In genomic region chr7:19178035-19178434, GRCm38 (mm10) we compare ENCODE assay signal across 9 mouse cellular contexts. TPM values are rescaled to one million over a fixed set of nuclear protein-coding genes. Genes with fewer than 3 reads are reported as not detected.
DNase-seq lines count a peak whose midpoint lies in the region.
"Had no signal": no experiment of that assay in that cellular context is flagged by ENCODE, and none has a peak within 500 bp of the region (broad histone marks: within the 10 kb centered on the region; RNA-seq: fewer than 3 reads in every experiment).

No protein-coding gene starts in this region.

- WGBS in heart, embryonic 10.5 days, result 12% methylated on average over 17 of the region's 18 CpGs
- 10% methylated on average over 18 of the region's 18 CpGs for WGBS in limb, embryonic 10.5 days

- no peaks in the 10 kb centered on the region; the same call in 1 of the 2 replicates for H3K36me3 ChIP-seq in heart, embryonic 10.5 days
- no peaks in the 10 kb centered on the region for H3K36me3 ChIP-seq in limb, embryonic 10.5 days

- peak overlapping the region; percentile 50 for H3K4me3 ChIP-seq in heart, embryonic 10.5 days
- H3K4me3 ChIP-seq in limb, embryonic 10.5 days, result peak overlapping the region; percentile 44

- H3K27me3 ChIP-seq in heart, embryonic 10.5 days (ENCODE audit: insufficient read depth, poor library complexity, severe bottlenecking), result peaks cover 59% of the 10 kb centered on the region
- peaks cover 63% of the 10 kb centered on the region for H3K27me3 ChIP-seq in limb, embryonic 10.5 days (ENCODE audit: low read depth, poor library complexity, severe bottlenecking)

- no peaks in the 10 kb centered on the region for H3K9me3 ChIP-seq in heart, embryonic 10.5 days
- H3K9me3 ChIP-seq in limb, embryonic 10.5 days (replicated peaks), result no peaks in the 10 kb centered on the region

- H3K27ac ChIP-seq in heart, embryonic 10.5 days, result peak overlapping the region; percentile 62; the same call in 1 of the 2 replicates
- no peak overlapping the region for H3K27ac ChIP-seq in limb, embryonic 10.5 days

- H3K4me1 ChIP-seq in heart, embryonic 10.5 days, result peaks cover 56% of the 10 kb centered on the region
- peaks cover 46% of the 10 kb centered on the region for H3K4me1 ChIP-seq in limb, embryonic 10.5 days

- no peak for DNase-seq in heart, embryonic 10.5 days (ENCODE audit: low spot score)
- DNase-seq in heart, postnatal 36 days, result no peak
- DNase-seq in thymus, postnatal 4 days, result peak; percentile 13
- no peak for DNase-seq in thymus, postnatal 14 days
- no peak for DNase-seq in limb, embryonic 10.5 days (ENCODE audit: low spot score)
- DNase-seq in ovary, adult 18-20 months (ENCODE audit: low spot score), result no peak
- DNase-seq in kidney, postnatal 4 days, result no peak
- no peak for DNase-seq in lung, postnatal 10 days

- intact Hi-C loops in heart, postnatal 36 days (cut with DNase I), result loop anchor here (1.0 to 5.0 kb wide), 5 partner anchors 19 to 164 kb away; partner anchors contain the start of genes Ercc1, Ppm1n and Rtn2

RNA-seq across cellular contexts. Expression of gene Eml2, which starts 1.8 kb away (rescaled TPM):
- 12.2 and 14.2 TPM in 2 replicates for polyA plus RNA-seq in heart, embryonic 10.5 days (2016; fragmentation: Nextera tagmentation; extraction: Ambion mirVana)
- 10 to 100 TPM; 34.3 to 44.4 TPM for total RNA-seq in heart, postnatal 36 days (2021)
- 3.2 and 6.4 TPM in 2 replicates for polyA plus RNA-seq in limb, embryonic 10.5 days (2016; fragmentation: Nextera tagmentation; extraction: Ambion mirVana)

RNA-seq across cellular contexts. Expression of gene Gipr, which starts 12.1 kb away (rescaled TPM):
- 9.7 and 12.8 TPM in 2 replicates for polyA plus RNA-seq in heart, embryonic 10.5 days (2016; fragmentation: Nextera tagmentation; extraction: Ambion mirVana)
- under 1 TPM in 1 of 2 experiments, not detected in 1; 0.14 TPM for total RNA-seq in heart, postnatal 36 days (2021)
- 0.06 and 0.09 TPM in 2 replicates for polyA plus RNA-seq in limb, embryonic 10.5 days (2016; fragmentation: Nextera tagmentation; extraction: Ambion mirVana)
- total RNA-seq: gastrocnemius, adult 18-20 months had no signal

RNA-seq across cellular contexts. Expression of gene Snrpd2, which starts 28.5 kb away (rescaled TPM):
- 132 and 142 TPM in 2 replicates for polyA plus RNA-seq in heart, embryonic 10.5 days (2016; fragmentation: Nextera tagmentation; extraction: Ambion mirVana)
- total RNA-seq in heart, postnatal 36 days (2021), result 10 to 100 TPM; 66.8 to 67.0 TPM
- polyA plus RNA-seq in limb, embryonic 10.5 days (2016; fragmentation: Nextera tagmentation; extraction: Ambion mirVana), result 176 and 199 TPM in 2 replicates

RNA-seq across cellular contexts. Expression of gene Qpctl, which starts 28.9 kb away (rescaled TPM):
- 10.8 and 12.1 TPM in 2 replicates for polyA plus RNA-seq in heart, embryonic 10.5 days (2016; fragmentation: Nextera tagmentation; extraction: Ambion mirVana)
- total RNA-seq in heart, postnatal 36 days (2021), result 1 to 10 TPM; 3.8 to 4.8 TPM
- polyA plus RNA-seq in limb, embryonic 10.5 days (2016; fragmentation: Nextera tagmentation; extraction: Ambion mirVana), result 12.5 and 14.4 TPM in 2 replicates

RNA-seq across cellular contexts. Expression of gene Gpr4, which starts 34.3 kb away (rescaled TPM):
- polyA plus RNA-seq in heart, embryonic 10.5 days (2016; fragmentation: Nextera tagmentation; extraction: Ambion mirVana), result 1.0 and 1.8 TPM in 2 replicates
- 10 to 100 TPM in 1 of 2 experiments, 1 to 10 TPM in 1; 7.9 to 10.6 TPM for total RNA-seq in heart, postnatal 36 days (2021)
- 6.5 and 8.5 TPM in 2 replicates for polyA plus RNA-seq in limb, embryonic 10.5 days (2016; fragmentation: Nextera tagmentation; extraction: Ambion mirVana)
